Mouse (Mus musculus): ENCODE measurements around the gene Dclk1. TPM values are rescaled to one million over a fixed set of nuclear protein-coding genes. Genes with fewer than 3 reads are reported as not detected.

The Dclk1 gene
- polyA plus RNA-seq, 1 experiment: 3.4 TPM

GRCm38 (mm10) chr3:55540406-55541140 lies 298.4 kb downstream of the Dclk1 start:
- no peaks in the 10 kb centered on the region for H3K27me3 ChIP-seq (ENCODE audit: control insufficient read depth, insufficient read depth, low read length)
- H3K27ac ChIP-seq (ENCODE audit: control insufficient read depth, insufficient read depth, low read depth, low read length): no peak overlapping the region
- H3K36me3 ChIP-seq (ENCODE audit: control insufficient read depth, insufficient read depth, low read length): no peaks in the 10 kb centered on the region
- no peaks in the 10 kb centered on the region for H3K4me1 ChIP-seq (ENCODE audit: control insufficient read depth, insufficient read depth, low read length)
- TF ChIP-seq CTCF (IDR thresholded peaks at IDR 0.05; ENCODE audit: control insufficient read depth, insufficient read depth, insufficient replicate concordance, low read depth, low read length): no peak
- no peak overlapping the region for H3K4me3 ChIP-seq (ENCODE audit: control insufficient read depth, low read depth, low read length)

GRCm38 (mm10) chr3:55541799-55542198 lies 299.6 kb downstream of the Dclk1 start:
- H3K4me3 ChIP-seq (ENCODE audit: control insufficient read depth, low read depth, low read length): no peak overlapping the region
- TF ChIP-seq POLR2A (IDR thresholded peaks at IDR 0.05; ENCODE audit: control insufficient read depth, low read depth, low read length): no peak
- no peak for TF ChIP-seq CTCF (IDR thresholded peaks at IDR 0.05; ENCODE audit: control insufficient read depth, insufficient read depth, insufficient replicate concordance, low read depth, low read length)
- no peaks in the 10 kb centered on the region for H3K27me3 ChIP-seq (ENCODE audit: control insufficient read depth, insufficient read depth, low read length)
- H3K36me3 ChIP-seq (ENCODE audit: control insufficient read depth, insufficient read depth, low read length): no peaks in the 10 kb centered on the region
- no peaks in the 10 kb centered on the region for H3K4me1 ChIP-seq (ENCODE audit: control insufficient read depth, insufficient read depth, low read length)
- no peak overlapping the region for H3K27ac ChIP-seq (ENCODE audit: control insufficient read depth, insufficient read depth, low read depth, low read length)

GRCm38 (mm10) chr3:55542310-55542709 lies 300.1 kb downstream of the Dclk1 start:
- Histone ChIP-seq H3K36me3 (ENCODE audit: control insufficient read depth, insufficient read depth, low read length) (no peaks in the 10 kb centered on the region), H3K27ac (ENCODE audit: control insufficient read depth, insufficient read depth, low read depth, low read length) (no peak overlapping the region), H3K4me3 (ENCODE audit: control insufficient read depth, low read depth, low read length) (no peak overlapping the region), H3K4me1 (ENCODE audit: control insufficient read depth, insufficient read depth, low read length) (no peaks in the 10 kb centered on the region), H3K27me3 (ENCODE audit: control insufficient read depth, insufficient read depth, low read length) (no peaks in the 10 kb centered on the region)
- TF ChIP-seq CTCF (IDR thresholded peaks at IDR 0.05; ENCODE audit: control insufficient read depth, insufficient read depth, insufficient replicate concordance, low read depth, low read length) (no peak), POLR2A (IDR thresholded peaks at IDR 0.05; ENCODE audit: control insufficient read depth, low read depth, low read length) (no peak)

GRCm38 (mm10) chr3:55542947-55543346 lies 300.8 kb downstream of the Dclk1 start:
- no peak overlapping the region for H3K27ac ChIP-seq (ENCODE audit: control insufficient read depth, insufficient read depth, low read depth, low read length)
- no peaks in the 10 kb centered on the region for H3K4me1 ChIP-seq (ENCODE audit: control insufficient read depth, insufficient read depth, low read length)
- H3K4me3 ChIP-seq (ENCODE audit: control insufficient read depth, low read depth, low read length): no peak overlapping the region
- H3K36me3 ChIP-seq (ENCODE audit: control insufficient read depth, insufficient read depth, low read length): no peaks in the 10 kb centered on the region
- TF ChIP-seq CTCF (IDR thresholded peaks at IDR 0.05; ENCODE audit: control insufficient read depth, insufficient read depth, insufficient replicate concordance, low read depth, low read length): no peak
- no peak for TF ChIP-seq POLR2A (IDR thresholded peaks at IDR 0.05; ENCODE audit: control insufficient read depth, low read depth, low read length)
- no peaks in the 10 kb centered on the region for H3K27me3 ChIP-seq (ENCODE audit: control insufficient read depth, insufficient read depth, low read length)

GRCm38 (mm10) chr3:55543929-55544684 lies 301.9 kb downstream of the Dclk1 start:
- TF ChIP-seq CTCF (IDR thresholded peaks at IDR 0.05; ENCODE audit: control insufficient read depth, insufficient read depth, insufficient replicate concordance, low read depth, low read length) (no peak), POLR2A (IDR thresholded peaks at IDR 0.05; ENCODE audit: control insufficient read depth, low read depth, low read length) (no peak)
- Histone ChIP-seq H3K4me1 (ENCODE audit: control insufficient read depth, insufficient read depth, low read length) (no peaks in the 10 kb centered on the region), H3K36me3 (ENCODE audit: control insufficient read depth, insufficient read depth, low read length) (no peaks in the 10 kb centered on the region), H3K4me3 (ENCODE audit: control insufficient read depth, low read depth, low read length) (no peak overlapping the region), H3K27ac (ENCODE audit: control insufficient read depth, insufficient read depth, low read depth, low read length) (no peak overlapping the region), H3K27me3 (ENCODE audit: control insufficient read depth, insufficient read depth, low read length) (no peaks in the 10 kb centered on the region)

GRCm38 (mm10) chr3:55545296-55545695 lies 303.1 kb downstream of the Dclk1 start:
- TF ChIP-seq POLR2A (IDR thresholded peaks at IDR 0.05; ENCODE audit: control insufficient read depth, low read depth, low read length) (no peak), CTCF (IDR thresholded peaks at IDR 0.05; ENCODE audit: control insufficient read depth, insufficient read depth, insufficient replicate concordance, low read depth, low read length) (no peak)
- H3K36me3 ChIP-seq (ENCODE audit: control insufficient read depth, insufficient read depth, low read length): no peaks in the 10 kb centered on the region
- no peaks in the 10 kb centered on the region for H3K27me3 ChIP-seq (ENCODE audit: control insufficient read depth, insufficient read depth, low read length)
- H3K4me3 ChIP-seq (ENCODE audit: control insufficient read depth, low read depth, low read length): no peak overlapping the region
- no peaks in the 10 kb centered on the region for H3K4me1 ChIP-seq (ENCODE audit: control insufficient read depth, insufficient read depth, low read length)
- H3K27ac ChIP-seq (ENCODE audit: control insufficient read depth, insufficient read depth, low read depth, low read length): no peak overlapping the region

- H3K4me3 ChIP-seq (ENCODE audit: control insufficient read depth, low read depth, low read length): no peak overlapping the region
- no peaks in the 10 kb centered on the region for H3K4me1 ChIP-seq (ENCODE audit: control insufficient read depth, insufficient read depth, low read length)
- TF ChIP-seq CTCF (IDR thresholded peaks at IDR 0.05; ENCODE audit: control insufficient read depth, insufficient read depth, insufficient replicate concordance, low read depth, low read length) (no peak), POLR2A (IDR thresholded peaks at IDR 0.05; ENCODE audit: control insufficient read depth, low read depth, low read length) (no peak)
- no peak overlapping the region for H3K27ac ChIP-seq (ENCODE audit: control insufficient read depth, insufficient read depth, low read depth, low read length)
- H3K36me3 ChIP-seq (ENCODE audit: control insufficient read depth, insufficient read depth, low read length): no peaks in the 10 kb centered on the region
- H3K27me3 ChIP-seq (ENCODE audit: control insufficient read depth, insufficient read depth, low read length): no peaks in the 10 kb centered on the region
Observed at GRCm38 (mm10) chr3:55545916-55546315, 303.8 kb downstream of the Dclk1 start.
